Mouse (Mus musculus): Measurements from ENCODE around the gene Drp2. TPM values are rescaled to one million over a fixed set of nuclear protein-coding genes. Genes with fewer than 3 reads are reported as not detected.
A peak's percentile ranks its signal among the peaks of the same experiment; 100 is the strongest.

The Drp2 gene
- 0.55 and 0.83 TPM in 2 replicates for polyA plus RNA-seq (2016; fragmentation: Nextera tagmentation; extraction: Ambion mirVana)

DNA sequence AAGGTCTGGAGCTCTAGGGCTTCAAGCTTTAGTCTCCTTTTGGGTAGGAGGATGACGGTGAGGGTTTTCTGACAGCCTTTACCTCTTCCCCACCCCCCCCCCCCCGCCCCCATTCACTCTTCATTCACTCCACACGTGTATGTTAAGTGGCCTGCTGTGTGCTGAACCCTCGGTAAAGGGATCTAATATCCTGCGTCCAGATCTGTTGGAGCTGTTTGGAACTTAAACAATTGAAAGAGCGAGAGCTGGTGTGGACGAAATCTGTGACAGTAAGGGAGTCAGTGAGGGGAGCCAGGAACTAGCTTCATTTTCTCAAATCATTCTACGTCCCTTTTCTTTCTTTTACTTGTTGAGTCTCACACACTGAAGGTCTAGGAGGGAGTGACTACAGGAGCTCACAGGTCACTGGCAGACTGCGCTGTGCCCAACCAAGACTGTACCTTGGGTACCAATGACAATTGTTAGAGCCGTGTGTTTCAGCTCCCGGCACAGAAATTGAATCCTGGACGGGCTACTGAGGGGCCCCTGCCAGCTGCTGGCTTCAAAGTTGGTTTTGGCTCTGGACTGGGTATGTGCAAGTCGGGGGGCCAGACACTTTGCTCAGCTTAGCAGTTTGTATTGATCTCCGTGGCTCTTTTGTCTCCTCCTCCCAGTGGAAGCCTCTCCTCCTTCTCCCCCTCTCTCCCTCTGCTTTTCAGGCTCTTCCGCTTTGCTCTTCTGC is at the start of gene Drp2:
TSS of gene Drp2 (plus strand) at position 689 of the 721 bp plus-strand sequence.
- DNase-seq (ENCODE audit: low spot score): no peak
- Histone ChIP-seq H3K27me3 (ENCODE audit: insufficient read depth, poor library complexity, severe bottlenecking) (0 out of 2 replicates have a peak, but pooled peaks cover 4% of the 10 kb centered on the region), H3K9me3 (no peaks in the 10 kb centered on the region), H3K27ac (peak within 1 kb of the TSS; percentile 32; the same call in 1 of the 2 replicates), H3K36me3 (no peaks in the 10 kb centered on the region), H3K4me1 (no peaks in the 10 kb centered on the region), H3K4me3 (peak within 1 kb of the TSS; percentile 47)
- 42% methylated on average over 15 of the region's 15 CpGs for WGBS

DNA sequence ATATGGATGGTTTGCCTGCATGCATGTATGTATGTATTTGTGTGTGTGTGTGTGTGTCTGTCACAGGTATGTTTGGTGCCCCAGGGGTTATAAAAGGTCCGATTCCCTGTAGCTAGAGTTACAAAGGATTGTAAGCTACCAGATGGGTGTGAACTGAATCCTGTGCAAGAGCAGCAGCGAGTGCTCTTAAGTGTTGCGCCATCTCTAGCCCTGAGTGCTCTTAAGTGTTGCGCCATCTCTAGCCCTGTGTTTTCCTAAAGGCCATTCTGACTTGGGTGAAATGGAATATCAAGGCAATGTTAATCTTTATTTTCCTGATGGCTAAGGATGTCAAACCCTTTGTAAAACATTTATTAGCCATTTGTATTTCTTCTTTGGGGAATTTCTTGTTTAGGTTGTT is 45.0 kb upstream of the Drp2 start:
- DNase-seq (ENCODE audit: low spot score): no peak
- Histone ChIP-seq H3K27me3 (ENCODE audit: insufficient read depth, poor library complexity, severe bottlenecking) (no peaks in the 10 kb centered on the region), H3K27ac (no peak overlapping the region), H3K4me3 (no peak overlapping the region), H3K36me3 (peaks cover 14% of the 10 kb centered on the region; the same call in 1 of the 2 replicates), H3K4me1 (no peaks in the 10 kb centered on the region), H3K9me3 (no peaks in the 10 kb centered on the region)
- WGBS: 74% methylated on average over 4 of the region's 4 CpGs

DNA sequence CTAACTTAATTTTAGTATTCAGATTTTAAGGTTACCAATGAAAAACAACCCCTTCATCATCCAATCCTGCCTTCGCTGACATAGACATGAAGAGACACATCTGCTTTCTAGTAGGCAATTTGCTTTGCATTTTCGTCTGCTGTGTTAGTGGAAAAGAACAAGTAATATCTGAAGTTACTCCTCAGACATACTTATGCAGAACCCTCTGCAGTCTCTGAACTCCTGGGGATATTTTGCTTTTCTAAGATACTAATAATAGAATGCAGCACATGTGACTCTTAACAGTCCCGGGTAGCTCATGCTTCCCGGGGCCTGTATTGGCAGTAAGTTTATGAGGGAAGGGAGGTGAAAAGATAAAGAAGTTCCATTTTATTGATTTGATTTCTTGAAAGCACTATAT is 42.2 kb upstream of the Drp2 start:
- Histone ChIP-seq H3K9me3 (no peaks in the 10 kb centered on the region), H3K4me1 (no peaks in the 10 kb centered on the region), H3K27me3 (ENCODE audit: insufficient read depth, poor library complexity, severe bottlenecking) (no peaks in the 10 kb centered on the region), H3K4me3 (no peak overlapping the region), H3K36me3 (peaks cover 14% of the 10 kb centered on the region; the same call in 1 of the 2 replicates), H3K27ac (no peak overlapping the region)
- no peak for DNase-seq (ENCODE audit: low spot score)
- WGBS: 82% methylated on average over 4 of the region's 4 CpGs

DNA sequence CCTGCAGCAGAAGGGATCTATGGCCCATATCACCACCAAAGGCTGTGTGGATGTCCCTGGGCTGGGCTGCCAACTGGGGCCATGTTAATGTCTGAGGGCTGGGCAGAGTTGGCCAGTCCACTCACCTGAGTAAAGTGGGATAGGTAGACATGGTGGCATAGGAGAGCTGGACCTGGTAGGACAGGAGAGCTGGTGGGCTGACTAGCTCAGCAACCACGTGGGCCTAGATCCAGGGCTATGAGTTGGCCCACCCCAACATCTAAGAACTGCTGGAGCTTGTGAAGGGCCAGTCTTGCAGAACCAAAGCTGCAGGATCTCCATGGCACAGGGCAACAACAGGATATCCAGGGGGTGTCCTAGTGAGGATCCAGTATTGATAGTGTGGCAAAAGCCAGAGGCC is 38.9 kb upstream of the Drp2 start:
- no peak for DNase-seq (ENCODE audit: low spot score)
- 70% methylated on average over 1 of the region's 1 CpGs for WGBS

DNA sequence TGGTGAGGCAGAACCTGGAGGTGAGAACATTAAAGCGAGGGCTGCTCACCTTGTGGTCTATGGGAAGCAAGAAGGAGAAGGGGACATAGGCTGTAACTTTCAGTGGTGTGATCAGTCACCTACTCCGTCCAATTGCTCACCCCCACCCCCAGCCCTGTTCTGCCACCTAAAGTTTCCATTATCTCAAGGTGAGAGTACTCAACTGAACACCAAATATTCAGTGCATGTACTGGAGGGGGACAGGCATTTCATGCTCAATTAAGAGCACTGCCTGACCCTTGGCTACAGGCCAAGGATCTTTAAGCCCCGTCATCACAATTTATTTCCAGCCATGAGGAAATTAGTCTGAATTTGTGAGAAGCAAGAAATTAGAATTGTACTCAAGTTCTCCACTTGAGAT is 37.8 kb upstream of the Drp2 start:
- 84% methylated on average over 3 of the region's 3 CpGs for WGBS
- H3K27me3 ChIP-seq (ENCODE audit: insufficient read depth, poor library complexity, severe bottlenecking): no peaks in the 10 kb centered on the region
- no peak overlapping the region for H3K27ac ChIP-seq
- H3K4me1 ChIP-seq: no peaks in the 10 kb centered on the region
- H3K9me3 ChIP-seq: no peaks in the 10 kb centered on the region
- no peak overlapping the region for H3K4me3 ChIP-seq
- peaks cover 14% of the 10 kb centered on the region; the same call in 1 of the 2 replicates for H3K36me3 ChIP-seq
- no peak for DNase-seq (ENCODE audit: low spot score)

More for the DNA sequence above, 38.9 kb upstream of the Drp2 start:
- no peak overlapping the region for H3K27ac ChIP-seq
- no peaks in the 10 kb centered on the region for H3K4me1 ChIP-seq
- H3K27me3 ChIP-seq (ENCODE audit: insufficient read depth, poor library complexity, severe bottlenecking): no peaks in the 10 kb centered on the region
- H3K9me3 ChIP-seq: no peaks in the 10 kb centered on the region
- peaks cover 14% of the 10 kb centered on the region; the same call in 1 of the 2 replicates for H3K36me3 ChIP-seq
- no peak overlapping the region for H3K4me3 ChIP-seq

DNA sequence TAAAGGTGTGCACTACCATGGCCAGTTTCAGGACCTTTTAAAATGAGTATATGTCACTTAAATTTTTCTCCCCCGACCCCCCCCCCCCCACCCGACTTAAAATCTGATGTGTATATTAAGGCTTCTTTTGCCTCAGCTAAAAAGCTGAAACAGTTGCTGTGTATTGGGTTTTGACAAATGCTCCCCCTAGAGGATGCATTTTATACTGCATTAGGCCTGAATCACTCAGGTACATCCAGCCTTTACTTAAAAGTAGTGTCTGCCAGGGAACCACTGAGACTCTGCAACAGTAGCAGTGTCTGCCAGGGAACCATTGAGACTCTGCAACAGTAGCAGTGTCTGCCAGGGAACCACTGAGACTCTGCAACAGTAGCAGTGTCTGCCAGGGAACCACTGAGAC is 33.1 kb upstream of the Drp2 start:
- Histone ChIP-seq H3K4me3 (no peak overlapping the region), H3K4me1 (no peaks in the 10 kb centered on the region), H3K9me3 (no peaks in the 10 kb centered on the region), H3K36me3 (no peaks in the 10 kb centered on the region), H3K27ac (no peak overlapping the region), H3K27me3 (ENCODE audit: insufficient read depth, poor library complexity, severe bottlenecking) (no peaks in the 10 kb centered on the region)
- no peak for DNase-seq (ENCODE audit: low spot score)
- WGBS: 11% methylated on average over 2 of the region's 2 CpGs

DNA sequence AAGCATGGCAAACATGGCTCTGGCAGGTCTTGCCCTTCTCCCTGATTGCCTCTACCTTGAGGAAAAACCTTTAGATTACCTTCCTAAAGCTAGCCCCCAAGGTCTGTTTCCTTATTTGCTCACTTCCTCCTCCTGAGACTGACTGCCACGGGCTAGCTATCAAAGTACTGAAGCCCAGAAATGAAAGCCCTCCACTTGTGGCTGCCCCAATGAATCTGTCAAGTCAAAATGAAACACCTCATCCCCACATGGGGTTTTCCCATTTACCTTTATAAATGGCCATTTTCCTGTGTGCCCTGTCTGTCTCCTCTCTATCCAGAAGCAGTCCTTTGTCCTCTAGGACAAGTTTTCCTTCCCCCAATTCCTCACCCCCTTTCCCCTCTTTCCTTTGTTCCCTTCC is 30.2 kb upstream of the Drp2 start:
- 60% methylated on average over 1 of the region's 1 CpGs for WGBS
- Histone ChIP-seq H3K27me3 (ENCODE audit: insufficient read depth, poor library complexity, severe bottlenecking) (no peaks in the 10 kb centered on the region), H3K27ac (no peak overlapping the region), H3K9me3 (no peaks in the 10 kb centered on the region), H3K36me3 (no peaks in the 10 kb centered on the region), H3K4me1 (no peaks in the 10 kb centered on the region), H3K4me3 (no peak overlapping the region)
- no peak for DNase-seq (ENCODE audit: low spot score)

DNA sequence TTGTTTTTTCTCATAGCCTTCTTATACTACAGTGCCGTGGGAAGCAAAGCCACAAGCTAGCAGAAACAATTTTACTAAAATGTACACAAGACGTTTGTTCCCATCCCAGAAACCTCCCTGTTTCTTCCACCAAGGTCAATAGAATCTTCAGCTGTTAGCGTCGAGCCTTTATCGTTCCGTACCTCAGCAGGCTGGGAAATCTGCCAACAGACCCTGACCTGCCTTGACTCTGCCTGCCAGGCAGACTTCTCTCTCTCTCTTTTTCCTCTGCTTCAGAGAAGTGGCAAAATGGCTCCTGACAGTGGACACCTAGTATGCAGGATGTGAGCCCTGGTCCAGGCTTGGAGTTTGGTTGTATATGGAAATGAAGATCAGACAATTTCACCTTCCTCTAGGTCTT is 19.5 kb upstream of the Drp2 start:
- no peak for DNase-seq (ENCODE audit: low spot score)
- Histone ChIP-seq H3K9me3 (no peaks in the 10 kb centered on the region), H3K4me3 (no peak overlapping the region), H3K36me3 (no peaks in the 10 kb centered on the region), H3K4me1 (no peaks in the 10 kb centered on the region), H3K27me3 (ENCODE audit: insufficient read depth, poor library complexity, severe bottlenecking) (no peaks in the 10 kb centered on the region), H3K27ac (no peak overlapping the region)
- WGBS: 78% methylated on average over 6 of the region's 6 CpGs

DNA sequence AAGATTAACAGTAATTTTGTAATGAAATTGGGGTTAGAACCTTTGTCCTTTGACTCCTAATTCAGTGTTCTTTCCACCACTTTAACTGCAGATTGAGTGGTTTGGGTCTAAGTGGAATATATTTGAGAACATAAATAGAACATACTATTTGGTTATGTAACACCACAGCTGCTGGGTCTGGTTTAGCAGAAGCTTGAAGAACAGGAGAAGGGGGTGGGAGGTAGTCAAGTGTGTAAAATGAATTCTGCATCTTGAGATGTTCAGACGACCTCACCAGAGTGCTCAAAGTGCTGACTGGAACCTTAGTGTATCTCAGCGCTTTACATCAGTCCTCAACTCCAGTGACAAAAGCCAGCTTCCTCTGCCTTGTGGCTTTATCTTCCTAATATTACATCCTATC is 5.4 kb upstream of the Drp2 start:
- no peak overlapping the region for H3K4me3 ChIP-seq
- no peak overlapping the region for H3K27ac ChIP-seq
- H3K4me1 ChIP-seq: no peaks in the 10 kb centered on the region
- DNase-seq (ENCODE audit: low spot score): no peak
- no peaks in the 10 kb centered on the region for H3K36me3 ChIP-seq
- no peaks in the 10 kb centered on the region for H3K9me3 ChIP-seq
- WGBS: 47% methylated on average over 2 of the region's 2 CpGs
- no peaks in the 10 kb centered on the region for H3K27me3 ChIP-seq (ENCODE audit: insufficient read depth, poor library complexity, severe bottlenecking)

DNA sequence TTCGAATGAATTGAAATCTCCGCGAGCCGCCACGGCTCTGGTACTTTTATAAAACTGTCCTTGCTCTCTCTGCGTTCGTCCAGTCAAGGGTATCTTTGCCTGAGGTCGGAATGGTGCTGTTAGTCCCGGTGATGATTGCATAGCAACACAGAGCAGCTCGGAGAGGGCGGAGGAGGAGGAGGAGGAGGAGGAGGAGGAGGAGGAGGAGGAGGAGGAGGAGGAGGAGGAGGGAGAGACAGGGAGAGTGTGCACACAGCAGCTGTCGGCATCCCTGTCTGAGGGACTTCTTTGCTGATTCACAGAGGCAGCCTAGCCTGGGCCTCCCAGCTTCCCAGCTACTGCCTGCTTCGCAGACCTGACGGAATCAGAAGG is 219 bp downstream of the Drp2 start:
- Histone ChIP-seq H3K27me3 (ENCODE audit: insufficient read depth, poor library complexity, severe bottlenecking) (0 out of 2 replicates have a peak, but pooled peaks cover 4% of the 10 kb centered on the region), H3K27ac (peak overlapping the region; percentile 32; the same call in 1 of the 2 replicates), H3K36me3 (no peaks in the 10 kb centered on the region), H3K4me1 (no peaks in the 10 kb centered on the region), H3K9me3 (no peaks in the 10 kb centered on the region), H3K4me3 (peak overlapping the region; percentile 47)
- no peak for DNase-seq (ENCODE audit: low spot score)
- WGBS: 29% methylated on average over 12 of the region's 14 CpGs

DNA sequence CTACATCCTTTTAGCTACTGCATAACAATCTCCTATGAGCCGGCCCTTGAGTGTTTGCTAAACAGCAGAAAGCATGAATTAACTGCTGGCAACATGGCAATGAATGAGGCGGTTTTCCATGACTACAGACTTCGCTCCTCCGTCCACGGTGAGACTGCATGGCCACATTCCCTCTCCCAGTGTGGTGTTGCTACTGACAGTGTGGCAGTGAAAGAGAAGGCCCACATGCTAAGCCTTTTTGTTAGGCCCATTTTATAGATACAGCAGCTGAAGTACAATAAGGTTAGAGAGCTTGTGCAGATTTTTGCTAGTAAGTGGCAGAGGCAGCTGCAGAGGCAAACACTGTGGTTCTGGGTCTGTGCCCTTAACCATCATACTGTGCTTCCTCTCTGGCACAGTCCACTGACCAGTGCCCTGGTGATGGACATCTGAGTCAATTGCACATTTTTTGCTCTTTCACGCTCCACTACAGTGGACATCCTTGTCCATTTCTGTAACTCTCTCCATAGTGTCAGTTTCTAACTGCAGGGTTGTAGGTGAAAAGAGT is 5.1 kb downstream of the Drp2 start:
- Histone ChIP-seq H3K4me1 (no peaks in the 10 kb centered on the region), H3K9me3 (no peaks in the 10 kb centered on the region), H3K4me3 (no peak overlapping the region), H3K27ac (no peak overlapping the region), H3K36me3 (no peaks in the 10 kb centered on the region), H3K27me3 (ENCODE audit: insufficient read depth, poor library complexity, severe bottlenecking) (0 out of 2 replicates have a peak, but pooled peaks cover 4% of the 10 kb centered on the region)
- no peak for DNase-seq (ENCODE audit: low spot score)
- 90% methylated on average over 6 of the region's 6 CpGs for WGBS

DNA sequence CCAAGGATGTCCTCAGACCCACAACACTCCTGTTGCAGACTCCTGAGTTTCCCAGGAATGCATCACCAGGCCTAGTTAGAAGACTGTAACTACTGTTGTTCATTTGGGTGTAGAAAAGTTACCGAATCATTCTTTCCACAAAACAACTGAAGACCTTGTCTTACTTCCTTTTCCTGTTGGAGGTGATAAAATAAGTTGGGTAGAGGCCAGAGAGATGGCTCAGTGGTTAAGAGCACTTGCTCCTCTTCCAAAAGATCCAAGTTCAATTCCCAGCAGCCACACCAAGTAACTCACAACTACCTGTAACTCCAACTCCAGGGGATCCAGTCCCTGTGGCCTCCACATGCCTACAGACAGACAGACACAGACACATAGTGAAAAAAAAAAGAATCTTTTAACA is 7.7 kb downstream of the Drp2 start:
- Histone ChIP-seq H3K27me3 (ENCODE audit: insufficient read depth, poor library complexity, severe bottlenecking) (no peaks in the 10 kb centered on the region), H3K9me3 (no peaks in the 10 kb centered on the region), H3K36me3 (no peaks in the 10 kb centered on the region), H3K4me3 (no peak overlapping the region), H3K27ac (no peak overlapping the region), H3K4me1 (no peaks in the 10 kb centered on the region)
- WGBS: 77% methylated on average over 1 of the region's 1 CpGs
- no peak for DNase-seq (ENCODE audit: low spot score)

DNA sequence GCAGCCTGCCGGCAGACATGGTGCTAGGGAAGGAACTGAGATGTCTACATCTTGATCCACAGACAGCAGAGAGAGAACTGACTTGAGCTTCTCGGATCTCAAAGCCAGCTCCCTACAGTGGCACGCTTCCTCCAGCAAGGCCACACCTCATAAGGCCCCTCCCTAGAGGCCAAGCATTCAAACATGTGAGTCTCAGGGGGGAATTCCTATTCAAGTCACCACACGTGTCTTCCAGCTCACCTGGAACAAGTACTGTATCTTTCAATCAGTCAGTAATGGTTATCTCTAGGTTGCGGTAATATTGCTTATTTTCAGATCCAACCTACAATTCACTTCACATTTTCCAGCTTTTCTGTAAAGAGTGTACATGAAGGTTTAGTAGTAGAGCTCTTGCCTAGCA is 15.7 kb downstream of the Drp2 start:
- no peak for DNase-seq (ENCODE audit: low spot score)
- H3K4me1 ChIP-seq: no peaks in the 10 kb centered on the region
- WGBS: 79% methylated on average over 5 of the region's 5 CpGs
- H3K36me3 ChIP-seq: no peaks in the 10 kb centered on the region
- no peak overlapping the region for H3K27ac ChIP-seq
- H3K27me3 ChIP-seq (ENCODE audit: insufficient read depth, poor library complexity, severe bottlenecking): no peaks in the 10 kb centered on the region
- no peaks in the 10 kb centered on the region for H3K9me3 ChIP-seq
- H3K4me3 ChIP-seq: no peak overlapping the region
